ENCODE assay signal across 11 mouse cellular contexts in the genomic region with DNA sequence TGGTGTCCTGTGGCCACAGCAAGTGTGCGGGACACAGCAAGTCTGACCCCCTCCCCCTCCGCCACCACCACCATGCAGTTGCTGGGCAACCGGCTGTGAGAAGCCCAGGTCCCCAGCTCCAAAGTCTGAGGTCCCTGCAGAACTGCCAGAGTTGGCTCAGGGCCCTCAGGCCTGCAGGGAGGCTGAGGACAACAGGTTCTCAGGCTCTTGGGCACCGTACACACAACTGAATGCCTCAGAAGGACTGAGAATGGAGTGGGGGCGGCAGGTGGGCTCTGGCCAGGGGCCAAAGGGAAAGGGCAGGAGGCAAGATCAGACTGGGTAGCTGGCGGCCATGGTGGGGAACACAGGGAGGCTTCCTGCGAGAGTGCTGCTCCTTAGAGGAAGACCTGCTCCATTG. TPM values are rescaled to one million over a fixed set of nuclear protein-coding genes. Genes with fewer than 3 reads are reported as not detected.
DNase-seq lines count a peak whose midpoint lies in the region; ATAC-seq and TF ChIP-seq lines count a peak whose summit lies in the region.
"Had no signal": no experiment of that assay in that cellular context is flagged by ENCODE, and none has a peak within 500 bp of the region (broad histone marks: within the 10 kb centered on the region; RNA-seq: fewer than 3 reads in every experiment).

No protein-coding gene starts in this region.

- no peak overlapping the region for H3K9ac ChIP-seq in forebrain, embryonic 13.5 days
- no peak overlapping the region for H3K9ac ChIP-seq in forebrain, embryonic 12.5 days
- no peak overlapping the region for H3K9ac ChIP-seq in kidney, embryonic 16.5 days (replicated peaks; ENCODE audit: low read length)
- no peak overlapping the region for H3K9ac ChIP-seq in midbrain, postnatal 0 days (replicated peaks; ENCODE audit: low read length, poor library complexity, severe bottlenecking)

- peak; percentile 35 for DNase-seq in kidney, adult 18-20 months
- peak; percentile 45 for DNase-seq in testis, postnatal 10 days (ENCODE audit: low spot score)
- no peak for DNase-seq in testis, postnatal 14 days (ENCODE audit: low spot score)
- peak; percentile 45 for DNase-seq in midbrain, postnatal 0 days (ENCODE audit: low spot score)
- DNase-seq in layer of hippocampus, adult 18-20 months (ENCODE audit: low spot score in 2 of 2), result no peak
- DNase-seq: right cerebral cortex, postnatal 14 days had no signal

- no peaks in the 10 kb centered on the region for H3K27me3 ChIP-seq in forebrain, embryonic 13.5 days
- H3K27me3 ChIP-seq in forebrain, embryonic 12.5 days, result no peaks in the 10 kb centered on the region
- H3K27me3 ChIP-seq in kidney, embryonic 16.5 days (ENCODE audit: insufficient read depth, low read length), result no peaks in the 10 kb centered on the region
- H3K27me3 ChIP-seq in midbrain, postnatal 0 days (ENCODE audit: insufficient read depth, low read length), result no peaks in the 10 kb centered on the region

- 0 out of 2 replicates have a peak overlapping the region, but pooled peaks have one; percentile 3 for H3K27ac ChIP-seq in forebrain, embryonic 13.5 days
- no peak overlapping the region for H3K27ac ChIP-seq in forebrain, embryonic 12.5 days
- H3K27ac ChIP-seq in kidney, embryonic 16.5 days (ENCODE audit: low read length), result no peak overlapping the region
- H3K27ac ChIP-seq in midbrain, postnatal 0 days (ENCODE audit: low read depth, low read length), result no peak overlapping the region

- no peak overlapping the region for H3K4me3 ChIP-seq in forebrain, embryonic 13.5 days
- no peak overlapping the region for H3K4me3 ChIP-seq in forebrain, embryonic 12.5 days (replicated peaks)
- H3K4me3 ChIP-seq in kidney, embryonic 16.5 days (ENCODE audit: low read length), result no peak overlapping the region
- no peak overlapping the region for H3K4me3 ChIP-seq in midbrain, postnatal 0 days (ENCODE audit: low read depth, low read length)

- H3K4me1 ChIP-seq in forebrain, embryonic 13.5 days, result peaks cover 5% of the 10 kb centered on the region; the same call in 1 of the 2 replicates
- H3K4me1 ChIP-seq in forebrain, embryonic 12.5 days, result peaks cover 4% of the 10 kb centered on the region
- H3K4me1 ChIP-seq in kidney, embryonic 16.5 days (ENCODE audit: insufficient read depth, low read length), result no peaks in the 10 kb centered on the region
- H3K4me1 ChIP-seq in midbrain, postnatal 0 days (ENCODE audit: insufficient read depth, low read length), result no peaks in the 10 kb centered on the region

- TF ChIP-seq CTCF in midbrain, postnatal 0 days (IDR thresholded peaks at IDR 0.05), result no peak

- 66% methylated on average over 7 of the region's 7 CpGs for WGBS in forebrain, embryonic 13.5 days
- WGBS in forebrain, embryonic 12.5 days, result 81% methylated on average over 7 of the region's 7 CpGs
- WGBS in kidney, embryonic 16.5 days, result 90% methylated on average over 7 of the region's 7 CpGs
- 65% methylated on average over 7 of the region's 7 CpGs for WGBS in midbrain, postnatal 0 days

- no peak overlapping the region for H3K4me2 ChIP-seq in forebrain, embryonic 13.5 days
- no peak overlapping the region for H3K4me2 ChIP-seq in forebrain, embryonic 12.5 days
- no peak overlapping the region for H3K4me2 ChIP-seq in kidney, embryonic 16.5 days (replicated peaks; ENCODE audit: low read depth, low read length)
- H3K4me2 ChIP-seq in midbrain, postnatal 0 days (ENCODE audit: low read depth, low read length, poor library complexity, severe bottlenecking), result no peak overlapping the region

- H3K9me3 ChIP-seq in forebrain, embryonic 13.5 days (replicated peaks), result no peaks in the 10 kb centered on the region
- no peaks in the 10 kb centered on the region for H3K9me3 ChIP-seq in forebrain, embryonic 12.5 days
- H3K9me3 ChIP-seq in kidney, embryonic 16.5 days (ENCODE audit: low read length), result no peaks in the 10 kb centered on the region
- H3K9me3 ChIP-seq in midbrain, postnatal 0 days (ENCODE audit: low read length), result no peaks in the 10 kb centered on the region

- ATAC-seq in forebrain, embryonic 13.5 days, result 0 out of 2 replicates have a peak, but pooled peaks have one; percentile 6
- ATAC-seq in forebrain, embryonic 12.5 days (ENCODE audit: low FRiP score), result no peak
- ATAC-seq in kidney, embryonic 16.5 days (ENCODE audit: low FRiP score, low TSS enrichment), result no peak
- ATAC-seq in midbrain, postnatal 0 days (ENCODE audit: low FRiP score), result no peak
- ATAC-seq: CD4-positive, CD25-positive, alpha-beta regulatory T cell, adult 4 months; lung, postnatal 0 days had no signal

- no peaks in the 10 kb centered on the region for H3K36me3 ChIP-seq in forebrain, embryonic 13.5 days (ENCODE audit: poor library complexity, severe bottlenecking)
- H3K36me3 ChIP-seq in forebrain, embryonic 12.5 days (replicated peaks), result no peaks in the 10 kb centered on the region; the same call in 1 of the 2 replicates
- H3K36me3 ChIP-seq in kidney, embryonic 16.5 days (ENCODE audit: insufficient read depth, low read length), result no peaks in the 10 kb centered on the region
- H3K36me3 ChIP-seq in midbrain, postnatal 0 days (ENCODE audit: insufficient read depth, low read length), result no peaks in the 10 kb centered on the region

RNA-seq across cellular contexts. Expression of a gene that starts 20.0 kb away (rescaled TPM):
- polyA plus RNA-seq in forebrain, embryonic 13.5 days (2015; fragmentation: Nextera tagmentation; extraction: Ambion mirVana), result 7.8 and 8.0 TPM in 2 replicates
- 14.6 and 15.1 TPM in 2 replicates for polyA plus RNA-seq in forebrain, embryonic 12.5 days (2016; fragmentation: Nextera tagmentation; extraction: Ambion mirVana)
- 10.4 and 13.4 TPM in 2 replicates for polyA plus RNA-seq in kidney, embryonic 16.5 days (2015; fragmentation: Nextera tagmentation; extraction: Ambion mirVana)
- 4.2 and 6.8 TPM in 2 replicates for total RNA-seq in midbrain, postnatal 0 days (2014; rRNA removed)
- 2.3 and 2.9 TPM in 2 replicates for polyA plus RNA-seq in midbrain, postnatal 0 days (2015; fragmentation: Nextera tagmentation; extraction: Ambion mirVana)
- 1 to 10 TPM; 6.9 to 7.0 TPM for total RNA-seq in layer of hippocampus, adult 18-20 months (2021)

RNA-seq across cellular contexts. Expression of a gene that starts 20.3 kb away (rescaled TPM):
- polyA plus RNA-seq in forebrain, embryonic 13.5 days (2015; fragmentation: Nextera tagmentation; extraction: Ambion mirVana), result 109 and 118 TPM in 2 replicates
- 98.0 and 103 TPM in 2 replicates for polyA plus RNA-seq in forebrain, embryonic 12.5 days (2016; fragmentation: Nextera tagmentation; extraction: Ambion mirVana)
- polyA plus RNA-seq in kidney, embryonic 16.5 days (2015; fragmentation: Nextera tagmentation; extraction: Ambion mirVana), result 47.1 and 65.1 TPM in 2 replicates
- total RNA-seq in midbrain, postnatal 0 days (2014; rRNA removed), result 57.1 and 77.9 TPM in 2 replicates
- 74.9 and 104 TPM in 2 replicates for polyA plus RNA-seq in midbrain, postnatal 0 days (2015; fragmentation: Nextera tagmentation; extraction: Ambion mirVana)
- 100 to 1,000 TPM; 206 to 228 TPM for total RNA-seq in layer of hippocampus, adult 18-20 months (2021)

Comparison
In these comparisons a context has a peak if more than half of its experiments do, and no peak if none do; other contexts are left out.
1. DNase-seq: peak in kidney, adult 18-20 months (single experiment), testis, postnatal 10 days (single experiment) and midbrain, postnatal 0 days (single experiment); none in testis, postnatal 14 days (single experiment) and layer of hippocampus, adult 18-20 months (0 of 2).